In genomic region chr3:142554601-142555000, GRCm38 (mm10) we compare ENCODE assay signal across 26 mouse cellular contexts. TPM values are rescaled to one million over a fixed set of nuclear protein-coding genes. Genes with fewer than 3 reads are reported as not detected.
DNase-seq lines count a peak whose midpoint lies in the region; ATAC-seq lines count a peak whose summit lies in the region.
"Had no signal": no experiment of that assay in that cellular context is flagged by ENCODE, and none has a peak within 500 bp of the region (broad histone marks: within the 10 kb centered on the region; RNA-seq: fewer than 3 reads in every experiment).

No protein-coding gene starts in this region.

- H3K9ac ChIP-seq in kidney, embryonic 16.5 days (replicated peaks; ENCODE audit: low read length), result no peak overlapping the region
- no peak overlapping the region for H3K9ac ChIP-seq in kidney, embryonic 14.5 days (ENCODE audit: low read depth, low read length)
- H3K9ac ChIP-seq: embryonic facial prominence, embryonic 12.5 days; forebrain, embryonic 13.5 days; forebrain, embryonic 15.5 days had no signal

- no peaks in the 10 kb centered on the region; the same call in 1 of the 2 replicates for H3K4me1 ChIP-seq in kidney, embryonic 16.5 days (ENCODE audit: insufficient read depth, low read length)
- H3K4me1 ChIP-seq in kidney, embryonic 14.5 days (ENCODE audit: control insufficient read depth, insufficient read depth, low read length), result no peaks in the 10 kb centered on the region
- H3K4me1 ChIP-seq: embryonic facial prominence, embryonic 10.5 days; embryonic facial prominence, embryonic 12.5 days had no signal

- DNase-seq in kidney, adult 11 months, result peak; percentile 41
- no peak for DNase-seq in kidney, postnatal 10 days
- peak; percentile 4 to 43 for DNase-seq in kidney, adult 8-10 months
- peak; percentile 21 to 42 for DNase-seq in kidney, postnatal 36 days
- DNase-seq: adrenal gland, adult 8-10 months; adrenal gland, postnatal 14 days; adrenal gland, postnatal 36 days; B cell, adult 2 months; cerebellum, adult 11-12 months; cerebellum, adult 2 months; cerebellum, adult 9-10 months; cerebellum, postnatal 10 days; cerebellum, postnatal 25 days had no signal

- 75% methylated on average over 1 of the region's 1 CpGs for WGBS in kidney, embryonic 16.5 days
- WGBS in kidney, embryonic 14.5 days, result 68% methylated on average over 1 of the region's 1 CpGs

- H3K27me3 ChIP-seq in kidney, embryonic 16.5 days (ENCODE audit: insufficient read depth, low read length), result no peaks in the 10 kb centered on the region
- no peaks in the 10 kb centered on the region for H3K27me3 ChIP-seq in kidney, embryonic 14.5 days (ENCODE audit: control insufficient read depth, insufficient read depth, low read length)
- H3K27me3 ChIP-seq: CH12.LX; embryonic facial prominence, embryonic 12.5 days; forebrain, embryonic 13.5 days; forebrain, embryonic 15.5 days; Patski had no signal

- H3K9me3 ChIP-seq in kidney, embryonic 16.5 days (ENCODE audit: low read length), result no peaks in the 10 kb centered on the region
- H3K9me3 ChIP-seq in kidney, embryonic 14.5 days (ENCODE audit: control insufficient read depth, low read length), result no peaks in the 10 kb centered on the region
- H3K9me3 ChIP-seq: embryonic facial prominence, embryonic 10.5 days; embryonic facial prominence, embryonic 12.5 days; forebrain, embryonic 13.5 days; forebrain, embryonic 15.5 days; G1E had no signal

- no peak for ATAC-seq in kidney, embryonic 16.5 days (ENCODE audit: low FRiP score, low TSS enrichment)
- no peak for ATAC-seq in kidney, embryonic 14.5 days (ENCODE audit: low FRiP score, low TSS enrichment)
- ATAC-seq: activated CD4-positive, CD25-positive, alpha-beta regulatory T cell, adult 4 months; CD4-positive, CD25-positive, alpha-beta regulatory T cell, adult 4 months; forebrain, embryonic 13.5 days; forebrain, embryonic 15.5 days; Patski had no signal

- no peak overlapping the region for H3K4me2 ChIP-seq in kidney, embryonic 16.5 days (replicated peaks; ENCODE audit: low read depth, low read length)
- no peak overlapping the region for H3K4me2 ChIP-seq in kidney, embryonic 14.5 days (replicated peaks; ENCODE audit: low read depth, low read length)
- H3K4me2 ChIP-seq: embryonic facial prominence, embryonic 12.5 days; forebrain, embryonic 13.5 days; forebrain, embryonic 15.5 days had no signal

- H3K4me3 ChIP-seq in kidney, embryonic 16.5 days (ENCODE audit: low read length), result no peak overlapping the region
- H3K4me3 ChIP-seq in kidney, embryonic 14.5 days (ENCODE audit: low read length), result no peak overlapping the region
- H3K4me3 ChIP-seq: embryonic facial prominence, embryonic 10.5 days; embryonic facial prominence, embryonic 12.5 days; forebrain, embryonic 13.5 days; forebrain, embryonic 15.5 days had no signal

- H3K27ac ChIP-seq in kidney, embryonic 16.5 days (ENCODE audit: low read length), result no peak overlapping the region
- no peak overlapping the region for H3K27ac ChIP-seq in kidney, embryonic 14.5 days (ENCODE audit: low read depth, low read length)
- H3K27ac ChIP-seq: embryonic facial prominence, embryonic 10.5 days; embryonic facial prominence, embryonic 12.5 days; forebrain, embryonic 13.5 days; forebrain, embryonic 15.5 days had no signal

- H3K36me3 ChIP-seq in kidney, embryonic 16.5 days (ENCODE audit: insufficient read depth, low read length), result no peaks in the 10 kb centered on the region
- no peaks in the 10 kb centered on the region for H3K36me3 ChIP-seq in kidney, embryonic 14.5 days (ENCODE audit: control insufficient read depth, insufficient read depth, low read length)
- H3K36me3 ChIP-seq: embryonic facial prominence, embryonic 10.5 days; embryonic facial prominence, embryonic 12.5 days; forebrain, embryonic 15.5 days; G1E had no signal

RNA-seq across cellular contexts. Expression of gene Gbp3, which starts 5.2 kb away (rescaled TPM):
- 1.3 and 1.8 TPM in 2 replicates for polyA plus RNA-seq in kidney, embryonic 16.5 days (2015; fragmentation: Nextera tagmentation; extraction: Ambion mirVana)
- polyA plus RNA-seq in kidney, embryonic 14.5 days (2014; fragmentation: Nextera tagmentation; extraction: Ambion mirVana), result 1.2 and 1.3 TPM in 2 replicates
- polyA plus RNA-seq: G1E had no signal

RNA-seq across cellular contexts. Expression of gene Gbp7, which starts 24.5 kb away (rescaled TPM):
- polyA plus RNA-seq in kidney, embryonic 16.5 days (2015; fragmentation: Nextera tagmentation; extraction: Ambion mirVana), result 2.5 and 3.1 TPM in 2 replicates
- polyA plus RNA-seq in kidney, embryonic 14.5 days (2014; fragmentation: Nextera tagmentation; extraction: Ambion mirVana), result 1.1 and 2.5 TPM in 2 replicates

RNA-seq across cellular contexts. Expression of gene Gbp2b, which starts 40.0 kb away (rescaled TPM):
- not detected in 2 replicates for polyA plus RNA-seq in kidney, embryonic 16.5 days (2015; fragmentation: Nextera tagmentation; extraction: Ambion mirVana)
- polyA plus RNA-seq in kidney, embryonic 14.5 days (2014; fragmentation: Nextera tagmentation; extraction: Ambion mirVana), result not detected in 2 replicates
- polyA plus RNA-seq: cerebellum, adult 2 months; cortical plate, adult 2 months; embryonic facial prominence, embryonic 10.5 days; embryonic facial prominence, embryonic 12.5 days; forebrain, embryonic 11.5 days; forebrain, embryonic 13.5 days; forebrain, embryonic 15.5 days; G1E had no signal
